Mouse (Mus musculus): ENCODE measurements around the gene Sv2b. TPM values are rescaled to one million over a fixed set of nuclear protein-coding genes. Genes with fewer than 3 reads are reported as not detected.

Gene Sv2b
- polyA plus RNA-seq, 1 experiment, result 0.29 TPM

GRCm38 (mm10) chr7:75141919-75142700 lies 167.0 kb downstream of the Sv2b start:
- Histone ChIP-seq H3K4me3 (no peak overlapping the region), H3K36me3 (ENCODE audit: control insufficient read depth, insufficient read depth) (no peaks in the 10 kb centered on the region), H3K27me3 (ENCODE audit: control insufficient read depth, insufficient read depth, insufficient read length) (no peaks in the 10 kb centered on the region), H3K79me2 (ENCODE audit: control insufficient read depth, insufficient read depth) (no peaks in the 10 kb centered on the region), H3ac (ENCODE audit: control insufficient read depth, insufficient read length) (no peak overlapping the region), H3K4me2 (ENCODE audit: low read depth) (peak overlapping the region; percentile 74)
- TF ChIP-seq POLR2AphosphoS2 (IDR thresholded peaks at IDR 0.05; ENCODE audit: insufficient read length, low read depth) (no peak), TCF12 (IDR thresholded peaks at IDR 0.05; ENCODE audit: insufficient read depth, poor library complexity, severe bottlenecking) (peak; percentile 77), E2F4 (IDR thresholded peaks at IDR 0.05; ENCODE audit: insufficient read depth) (no peak), USF1 (IDR thresholded peaks at IDR 0.05; ENCODE audit: low read depth) (no peak), POLR2A (IDR thresholded peaks at IDR 0.05; ENCODE audit: insufficient read length, low read depth) (no peak), CEBPB (IDR thresholded peaks at IDR 0.05; ENCODE audit: insufficient read depth, poor library complexity, severe bottlenecking) (no peak), MAX (IDR thresholded peaks at IDR 0.05; ENCODE audit: low read depth) (no peak), MYOD1 (IDR thresholded peaks at IDR 0.05; ENCODE audit: control insufficient read depth in 1 of 3, insufficient read length in 2 of 3, low read depth in 2 of 3) (peak in 2 of 3 experiments; percentile 83 to 84), TCF3 (IDR thresholded peaks at IDR 0.05; ENCODE audit: insufficient read length, low read depth) (peak; percentile 52), REST (IDR thresholded peaks at IDR 0.05; ENCODE audit: insufficient read depth, insufficient read length) (no peak), MYOG (IDR thresholded peaks at IDR 0.05; ENCODE audit: control insufficient read depth in 1 of 3, insufficient read depth in 1 of 3, insufficient read length in 2 of 3, low read depth in 2 of 3) (peak in 1 of 3 experiments; percentile 49), SRF (IDR thresholded peaks at IDR 0.05; ENCODE audit: control insufficient read depth, insufficient read length, low read depth) (no peak)

DNA sequence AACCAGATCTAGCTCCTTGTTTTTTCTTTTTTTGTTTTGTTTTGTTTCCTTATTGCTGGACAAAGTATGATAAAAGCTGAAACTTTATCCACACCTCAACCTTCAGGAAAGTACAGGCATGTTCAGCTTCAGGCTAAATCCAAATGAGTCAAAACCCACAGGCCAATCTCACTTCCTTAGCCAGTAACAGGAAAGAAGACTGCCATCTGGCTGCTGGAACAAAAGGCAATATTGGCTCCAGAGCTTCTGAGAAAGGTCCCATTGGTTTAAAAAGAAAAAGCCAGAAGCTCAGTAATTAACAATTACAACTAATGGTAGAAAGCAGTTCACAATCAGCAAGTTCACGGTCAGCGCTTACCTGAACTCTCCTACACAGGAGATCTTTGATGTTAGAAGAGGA lies 169.8 kb downstream of the Sv2b start:
- H3K4me3 ChIP-seq, result no peak overlapping the region

GRCm38 (mm10) chr7:75134710-75135617 lies 174.1 kb downstream of the Sv2b start:
- Histone ChIP-seq H3K4me2 (ENCODE audit: low read depth) (peak overlapping the region; percentile 31), H3K79me2 (ENCODE audit: control insufficient read depth, insufficient read depth) (no peaks in the 10 kb centered on the region), H3K4me3 (no peak overlapping the region), H3K36me3 (ENCODE audit: control insufficient read depth, insufficient read depth) (no peaks in the 10 kb centered on the region), H3K27me3 (ENCODE audit: control insufficient read depth, insufficient read depth, insufficient read length) (no peaks in the 10 kb centered on the region), H3ac (ENCODE audit: control insufficient read depth, insufficient read length) (no peak overlapping the region)
- TF ChIP-seq USF1 (IDR thresholded peaks at IDR 0.05; ENCODE audit: low read depth), result no peak
- no peak for TF ChIP-seq TCF12 (IDR thresholded peaks at IDR 0.05; ENCODE audit: insufficient read depth, poor library complexity, severe bottlenecking)
- no peak for TF ChIP-seq MYOG (IDR thresholded peaks at IDR 0.05; ENCODE audit: control insufficient read depth in 1 of 3, insufficient read depth in 1 of 3, insufficient read length in 2 of 3, low read depth in 2 of 3)
- TF ChIP-seq E2F4 (IDR thresholded peaks at IDR 0.05; ENCODE audit: insufficient read depth), result no peak
- no peak for TF ChIP-seq SRF (IDR thresholded peaks at IDR 0.05; ENCODE audit: control insufficient read depth, insufficient read length, low read depth)
- no peak for TF ChIP-seq TCF3 (IDR thresholded peaks at IDR 0.05; ENCODE audit: insufficient read length, low read depth)
- no peak for TF ChIP-seq MYOD1 (IDR thresholded peaks at IDR 0.05; ENCODE audit: control insufficient read depth in 1 of 3, insufficient read length in 2 of 3, low read depth in 2 of 3)
- TF ChIP-seq POLR2A (IDR thresholded peaks at IDR 0.05; ENCODE audit: insufficient read length, low read depth), result no peak
- no peak for TF ChIP-seq CEBPB (IDR thresholded peaks at IDR 0.05; ENCODE audit: insufficient read depth, poor library complexity, severe bottlenecking)
- TF ChIP-seq REST (IDR thresholded peaks at IDR 0.05; ENCODE audit: insufficient read depth, insufficient read length), result no peak
- TF ChIP-seq POLR2AphosphoS2 (IDR thresholded peaks at IDR 0.05; ENCODE audit: insufficient read length, low read depth), result no peak
- no peak for TF ChIP-seq MAX (IDR thresholded peaks at IDR 0.05; ENCODE audit: low read depth)

More for the DNA sequence above, 169.8 kb downstream of the Sv2b start:
- no peak overlapping the region for H3ac ChIP-seq (ENCODE audit: control insufficient read depth, insufficient read length)
- H3K4me2 ChIP-seq (ENCODE audit: low read depth), result no peak overlapping the region
- no peaks in the 10 kb centered on the region for H3K36me3 ChIP-seq (ENCODE audit: control insufficient read depth, insufficient read depth)
- TF ChIP-seq MAX (IDR thresholded peaks at IDR 0.05; ENCODE audit: low read depth) (no peak), MYOG (IDR thresholded peaks at IDR 0.05; ENCODE audit: control insufficient read depth in 1 of 3, insufficient read depth in 1 of 3, insufficient read length in 2 of 3, low read depth in 2 of 3) (no peak), REST (IDR thresholded peaks at IDR 0.05; ENCODE audit: insufficient read depth, insufficient read length) (no peak), SRF (IDR thresholded peaks at IDR 0.05; ENCODE audit: control insufficient read depth, insufficient read length, low read depth) (no peak), USF1 (IDR thresholded peaks at IDR 0.05; ENCODE audit: low read depth) (no peak), TCF3 (IDR thresholded peaks at IDR 0.05; ENCODE audit: insufficient read length, low read depth) (no peak), E2F4 (IDR thresholded peaks at IDR 0.05; ENCODE audit: insufficient read depth) (no peak), TCF12 (IDR thresholded peaks at IDR 0.05; ENCODE audit: insufficient read depth, poor library complexity, severe bottlenecking) (no peak), MYOD1 (IDR thresholded peaks at IDR 0.05; ENCODE audit: control insufficient read depth in 1 of 3, insufficient read length in 2 of 3, low read depth in 2 of 3) (no peak), POLR2A (IDR thresholded peaks at IDR 0.05; ENCODE audit: insufficient read length, low read depth) (no peak), CEBPB (IDR thresholded peaks at IDR 0.05; ENCODE audit: insufficient read depth, poor library complexity, severe bottlenecking) (no peak), POLR2AphosphoS2 (IDR thresholded peaks at IDR 0.05; ENCODE audit: insufficient read length, low read depth) (no peak)
- no peaks in the 10 kb centered on the region for H3K79me2 ChIP-seq (ENCODE audit: control insufficient read depth, insufficient read depth)
- H3K27me3 ChIP-seq (ENCODE audit: control insufficient read depth, insufficient read depth, insufficient read length), result no peaks in the 10 kb centered on the region

DNA sequence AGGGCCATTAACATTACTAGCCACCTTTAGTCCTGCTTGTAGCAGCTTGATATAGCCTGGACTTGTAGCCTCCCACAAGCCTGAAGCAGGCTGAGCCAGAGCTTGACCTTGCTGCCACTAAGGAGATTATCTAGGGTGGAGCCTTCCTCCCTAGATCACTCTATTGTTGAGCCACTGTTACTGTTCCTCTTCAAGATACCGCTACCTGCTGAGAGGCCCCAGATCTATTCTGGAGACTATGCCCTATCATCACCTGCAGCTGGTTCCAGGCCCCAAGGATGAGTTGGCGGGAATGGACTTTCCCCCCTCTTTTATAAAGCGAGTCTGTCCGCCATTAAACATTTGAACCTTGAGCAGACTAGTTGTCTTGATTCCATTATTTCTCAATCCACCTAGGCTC lies 181.0 kb downstream of the Sv2b start:
- H3K79me2 ChIP-seq (ENCODE audit: control insufficient read depth, insufficient read depth), result no peaks in the 10 kb centered on the region

More for the DNA sequence above, 181.0 kb downstream of the Sv2b start:
- TF ChIP-seq CEBPB (IDR thresholded peaks at IDR 0.05; ENCODE audit: insufficient read depth, poor library complexity, severe bottlenecking) (no peak), MYOG (IDR thresholded peaks at IDR 0.05; ENCODE audit: control insufficient read depth in 1 of 3, insufficient read depth in 1 of 3, insufficient read length in 2 of 3, low read depth in 2 of 3) (no peak), POLR2A (IDR thresholded peaks at IDR 0.05; ENCODE audit: insufficient read length, low read depth) (no peak), REST (IDR thresholded peaks at IDR 0.05; ENCODE audit: insufficient read depth, insufficient read length) (no peak), MYOD1 (IDR thresholded peaks at IDR 0.05; ENCODE audit: control insufficient read depth in 1 of 3, insufficient read length in 2 of 3, low read depth in 2 of 3) (no peak), TCF12 (IDR thresholded peaks at IDR 0.05; ENCODE audit: insufficient read depth, poor library complexity, severe bottlenecking) (no peak), TCF3 (IDR thresholded peaks at IDR 0.05; ENCODE audit: insufficient read length, low read depth) (no peak), MAX (IDR thresholded peaks at IDR 0.05; ENCODE audit: low read depth) (no peak)
- Histone ChIP-seq H3K4me3 (no peak overlapping the region), H3K36me3 (ENCODE audit: control insufficient read depth, insufficient read depth) (no peaks in the 10 kb centered on the region), H3K4me2 (ENCODE audit: low read depth) (no peak overlapping the region), H3ac (ENCODE audit: control insufficient read depth, insufficient read length) (no peak overlapping the region), H3K27me3 (ENCODE audit: control insufficient read depth, insufficient read depth, insufficient read length) (no peaks in the 10 kb centered on the region)
